Mouse (Mus musculus): ENCODE data around the gene Vmn2r48. TPM values are rescaled to one million over a fixed set of nuclear protein-coding genes. Genes with fewer than 3 reads are reported as not detected.
"Not testable (repeated sequence)": the region's sequence is repeated elsewhere in the genome, so short reads cannot be mapped to it uniquely, and the experiment has no call there.

The Vmn2r48 gene
- not detected in 2 replicates for polyA plus RNA-seq (2014; fragmentation: Nextera tagmentation; extraction: Ambion mirVana)

DNA sequence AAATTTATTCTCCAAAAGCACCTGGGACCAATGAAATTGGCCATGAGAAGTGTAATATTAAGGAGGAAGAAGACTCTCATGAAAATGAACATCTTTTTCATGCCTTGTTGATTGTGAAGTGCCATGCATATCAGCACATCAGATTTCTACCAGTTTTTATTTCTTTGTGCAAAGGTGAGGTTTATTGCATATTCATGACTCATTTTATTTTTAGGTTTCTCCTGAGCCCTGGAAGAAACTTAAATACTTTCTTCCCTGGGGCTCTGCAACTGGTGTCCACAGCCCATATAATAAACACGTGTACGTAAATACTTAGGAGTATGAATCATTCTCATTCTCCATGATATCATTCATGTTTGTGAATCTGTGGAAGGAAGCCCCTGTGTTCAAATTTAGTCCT, at the start of gene Vmn2r48:
Vmn2r48 (minus strand) TSS at position 101 of the 400 bp plus-strand sequence.
- not testable (repeated sequence) for H3K4me3 ChIP-seq (ENCODE audit: low read depth, low read length); H3K36me3 ChIP-seq (ENCODE audit: control insufficient read depth, insufficient read depth, low read length); H3K4me1 ChIP-seq (ENCODE audit: control insufficient read depth, insufficient read depth, low read length); H3K27me3 ChIP-seq (replicated peaks; ENCODE audit: control insufficient read depth, insufficient read depth, low read length); H3K27ac ChIP-seq (replicated peaks; ENCODE audit: low read depth, low read length); H3K9me3 ChIP-seq (ENCODE audit: control insufficient read depth, low read length); H3K4me2 ChIP-seq (ENCODE audit: low read depth, low read length); DNase-seq (ENCODE audit: low spot score); ATAC-seq (ENCODE audit: low read depth); H3K9ac ChIP-seq (ENCODE audit: low read depth, low read length)
- whole genome bisulfite sequencing: 79% methylated on average over 2 of the region's 2 CpGs

GRCm38 (mm10) chr7:9992157-9992556, 38.8 kb upstream of the Vmn2r48 start, which contains the start of gene Vmn2r49:
Gene Vmn2r49, minus strand, starts transcription at chr7:9992257.
- not testable (repeated sequence) for H3K9ac ChIP-seq (ENCODE audit: low read depth, low read length); DNase-seq (ENCODE audit: low spot score); H3K4me3 ChIP-seq (ENCODE audit: low read depth, low read length); H3K9me3 ChIP-seq (ENCODE audit: control insufficient read depth, low read length); H3K36me3 ChIP-seq (ENCODE audit: control insufficient read depth, insufficient read depth, low read length); H3K4me2 ChIP-seq (ENCODE audit: low read depth, low read length); ATAC-seq (ENCODE audit: low read depth); H3K4me1 ChIP-seq (ENCODE audit: control insufficient read depth, insufficient read depth, low read length); H3K27ac ChIP-seq (replicated peaks; ENCODE audit: low read depth, low read length); H3K27me3 ChIP-seq (replicated peaks; ENCODE audit: control insufficient read depth, insufficient read depth, low read length)
- WGBS: 100% methylated on average over 1 of the region's 2 CpGs

Other genes with a start within 250 kb of the Vmn2r48 start
- not detected in 2 replicates for gene Vmn2r46, start 183.0 kb downstream of the Vmn2r48 start, polyA plus RNA-seq (2014; fragmentation: Nextera tagmentation; extraction: Ambion mirVana)
- gene Vmn2r47, start 112.3 kb downstream of the Vmn2r48 start, polyA plus RNA-seq (2014; fragmentation: Nextera tagmentation; extraction: Ambion mirVana): not detected in 2 replicates
- 0.08 TPM in 1 of 2 replicates, not detected in the other for gene Vmn2r49, start 38.7 kb upstream of the Vmn2r48 start, polyA plus RNA-seq (2014; fragmentation: Nextera tagmentation; extraction: Ambion mirVana)
- not detected in 2 replicates for gene Vmn2r50, start 99.7 kb upstream of the Vmn2r48 start, polyA plus RNA-seq (2014; fragmentation: Nextera tagmentation; extraction: Ambion mirVana)
- not detected in 2 replicates for gene Vmn2r51, start 152.2 kb upstream of the Vmn2r48 start, polyA plus RNA-seq (2014; fragmentation: Nextera tagmentation; extraction: Ambion mirVana)
- not detected in 2 replicates for gene Vmn2r52, start 223.0 kb upstream of the Vmn2r48 start, polyA plus RNA-seq (2014; fragmentation: Nextera tagmentation; extraction: Ambion mirVana)

All from embryonic facial prominence, embryonic 14.5 days (tissue).